Mouse (Mus musculus) left cerebral cortex, adult 2 months (tissue): Measurements from ENCODE around the gene Olfr620. TPM values are rescaled to one million over a fixed set of nuclear protein-coding genes. Genes with fewer than 3 reads are reported as not detected.

Source experiments
- DNase-seq, 2 experiments: peaks; one replicate each; pipeline ENCODE4 v3.0.0; 2021 to 2022; ENCODE audit warnings: low spot score in 2 of 2, mixed read lengths in 1 of 2; ENCODE audit errors: extremely low spot score in 1 of 2
- H3K27ac ChIP-seq: fragments of 200-600 bp; 2 replicates; pipeline ENCODE4 v1.8.1; 2022
- H3K4me3 ChIP-seq: fragments of 200-600 bp; 2 replicates; pipeline ENCODE4 v1.8.1; 2022
- CTCF ChIP-seq: fragments of 200-600 bp; IDR thresholded peaks from 2 replicates; pipeline ENCODE4 v1.8.1; 2022; ENCODE audit warnings: antibody characterized with exemption, mild to moderate bottlenecking, moderate library complexity
- intact Hi-C: fragments of 180-260 bp; cut with DNase I; formaldehyde crosslinking; loops from one replicate; pipeline ENCODE4 v1.15.1; 2025
- long read RNA-seq, 2 experiments: library from polyadenylated mRNA; stranded (forward); transcript quantifications; one replicate each; pipeline ENCODE4 v2.0.0; 2021; ENCODE audit warnings: borderline mapping rate in 2 of 2
- microRNA-seq, 2 experiments: library from miRNA; unstranded; fragments of <30 nt; microRNA quantifications; one replicate each; pipeline ENCODE4 v1.2.0; 2021
- total RNA-seq, 2 experiments: library from RNA; stranded (reverse); gene quantifications; 2 replicates each; pipeline ENCODE4 v1.2.3; 2021

The Olfr620 gene
- not detected for total RNA-seq
- long read RNA-seq, experiment 1, result 0 reads
- long read RNA-seq, experiment 2, result 0 reads

- TF ChIP-seq CTCF, result no peak
- no peak within 1 kb of the TSS for H3K4me3 ChIP-seq
- intact Hi-C loops, result no loop called here
- H3K27ac ChIP-seq, result no peak within 1 kb of the TSS
- no peak for DNase-seq
Measured at GRCm38 (mm10) chr7:103612434-103612833, at the start of gene Olfr620. Gene Olfr620, minus strand, starts transcription at chr7:103612534.

DNA sequence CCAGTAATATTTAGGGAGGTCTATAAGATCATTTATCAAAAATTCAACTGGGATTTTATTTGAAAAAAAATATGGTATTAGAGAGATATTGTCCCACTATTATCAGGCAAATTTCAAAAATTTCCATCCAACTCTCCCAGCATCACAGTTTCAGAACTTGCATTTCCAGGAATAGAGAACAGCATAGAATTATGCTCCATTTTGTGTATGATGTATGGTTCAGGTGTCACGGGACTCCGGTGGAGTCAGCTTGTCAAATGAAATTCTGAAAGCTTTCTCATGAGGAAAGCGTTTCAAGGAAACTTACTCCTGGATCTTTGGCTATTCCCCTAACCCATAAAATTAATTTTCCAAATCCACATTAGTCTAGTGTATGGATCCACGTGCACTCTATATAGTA is 31.7 kb upstream of the Olfr620 start:
- no peak for DNase-seq
- Histone ChIP-seq H3K27ac (no peak overlapping the region), H3K4me3 (no peak overlapping the region)
- TF ChIP-seq CTCF, result no peak
- intact Hi-C loops, result no loop called here

- H3K4me3 ChIP-seq, result no peak within 1 kb of the TSS
- no peak within 1 kb of the TSS for H3K27ac ChIP-seq
- intact Hi-C loops, result no loop called here
- no peak for DNase-seq
- TF ChIP-seq CTCF, result no peak
Measured at GRCm38 (mm10) chr7:103642602-103643001, 30.3 kb upstream of the Olfr620 start, which contains the start of gene Olfr622. Gene Olfr622, minus strand, starts transcription at chr7:103642702.

DNA sequence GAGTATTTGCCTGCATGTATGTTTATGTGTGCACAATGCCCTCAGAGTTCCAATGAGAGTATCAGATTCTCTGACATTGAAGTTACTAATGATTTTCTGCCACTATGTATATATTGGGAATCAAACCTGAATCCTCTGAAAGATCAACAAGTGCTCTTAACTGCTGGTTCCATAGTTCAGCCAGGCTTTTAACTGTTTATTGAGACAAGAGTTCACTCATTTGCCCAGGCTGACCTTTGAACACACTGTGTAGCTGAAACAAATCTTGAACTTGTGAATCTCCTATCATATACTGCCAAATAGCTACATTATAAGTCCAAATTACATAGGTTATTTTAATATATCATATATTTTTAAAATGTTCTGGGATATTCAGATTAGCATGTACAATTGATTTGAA is 24.5 kb upstream of the Olfr620 start:
- H3K27ac ChIP-seq, result no peak overlapping the region
- intact Hi-C loops, result no loop called here
- H3K4me3 ChIP-seq, result no peak overlapping the region
- DNase-seq, result no peak
- no peak for TF ChIP-seq CTCF

- intact Hi-C loops, result no loop called here
- no peak for TF ChIP-seq CTCF
- no peak for DNase-seq
- H3K27ac ChIP-seq, result no peak overlapping the region
- no peak overlapping the region for H3K4me3 ChIP-seq
Measured at GRCm38 (mm10) chr7:103607425-103607824, 4.9 kb downstream of the Olfr620 start.

GRCm38 (mm10) chr7:103600275-103600674 is 12.1 kb downstream of the Olfr620 start, which contains the start of gene Olfr619:
Gene Olfr619, plus strand, starts transcription at chr7:103600575.
- no peak for TF ChIP-seq CTCF
- no peak for DNase-seq
- intact Hi-C loops, result no loop called here
- Histone ChIP-seq H3K4me3 (no peak within 1 kb of the TSS), H3K27ac (no peak within 1 kb of the TSS)

DNA sequence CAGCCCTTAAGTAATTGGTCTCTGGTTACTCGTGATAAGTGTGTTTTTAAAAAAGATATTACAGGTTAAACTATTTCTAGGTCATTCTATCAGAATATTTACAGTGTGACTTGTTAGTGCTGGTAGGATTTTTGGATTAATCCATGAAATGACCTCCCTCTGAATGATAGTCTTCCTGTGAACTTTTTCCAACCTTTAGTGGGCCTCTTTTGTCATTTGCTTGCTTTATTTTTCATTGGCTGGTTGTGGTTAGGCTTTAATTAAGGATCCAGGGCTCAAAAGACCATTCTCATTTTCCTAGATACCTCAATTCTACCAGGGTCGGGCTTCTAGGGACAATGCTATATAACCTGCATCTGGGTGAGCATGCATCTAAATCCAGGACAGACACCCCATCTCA is 22.5 kb downstream of the Olfr620 start, which contains the start of gene Olfr618:
Olfr618 (plus strand) TSS at position 301 of the 400 bp plus-strand sequence.
- intact Hi-C loops, result no loop called here
- Histone ChIP-seq H3K27ac (no peak within 1 kb of the TSS), H3K4me3 (no peak within 1 kb of the TSS)
- TF ChIP-seq CTCF, result no peak
- DNase-seq, result no peak

DNA sequence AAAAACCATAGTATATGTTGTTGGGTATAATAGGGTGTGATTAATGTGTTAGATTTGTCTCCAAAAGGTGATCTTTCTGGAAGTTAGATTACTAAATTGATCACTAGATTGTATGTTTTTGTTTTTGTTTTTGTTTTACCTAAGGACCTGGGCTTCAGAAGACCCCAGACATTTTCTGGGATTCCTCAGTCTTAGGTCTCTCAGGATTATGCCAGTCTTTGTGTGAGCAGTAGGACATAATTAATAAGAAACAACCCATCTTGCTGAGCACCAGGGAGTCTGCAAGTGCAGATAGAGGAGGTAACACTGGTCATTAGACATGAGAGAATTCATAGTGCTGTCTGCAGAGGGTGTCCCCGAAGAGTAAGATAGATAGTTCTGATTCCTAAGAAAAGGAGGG is 39.6 kb downstream of the Olfr620 start, which contains the start of gene Olfr617:
Olfr617 (plus strand) TSS at position 301 of the 400 bp plus-strand sequence.
- H3K27ac ChIP-seq, result no peak within 1 kb of the TSS
- no peak for DNase-seq
- H3K4me3 ChIP-seq, result no peak within 1 kb of the TSS
- intact Hi-C loops, result loop anchor here (1.0 kb wide), 1 partner anchor 105 kb away; no protein-coding TSS in a partner anchor
- TF ChIP-seq CTCF, result no peak

- DNase-seq, result no peak
Measured at GRCm38 (mm10) chr7:103569043-103569442, 43.3 kb downstream of the Olfr620 start, which contains the start of gene Olfr616. Gene Olfr616, minus strand, starts transcription at chr7:103569143.

GRCm38 (mm10) chr7:103555779-103556178 is 56.6 kb downstream of the Olfr620 start, which contains the start of gene Olfr615:
Gene Olfr615, plus strand, starts transcription at chr7:103556079.
- DNase-seq, result no peak
- Histone ChIP-seq H3K4me3 (no peak within 1 kb of the TSS), H3K27ac (no peak within 1 kb of the TSS)
- intact Hi-C loops, result no loop called here
- no peak for TF ChIP-seq CTCF

More at GRCm38 (mm10) chr7:103569043-103569442, 43.3 kb downstream of the Olfr620 start, which contains the start of gene Olfr616:
- intact Hi-C loops, result no loop called here
- no peak within 1 kb of the TSS for H3K27ac ChIP-seq
- no peak within 1 kb of the TSS for H3K4me3 ChIP-seq
- TF ChIP-seq CTCF, result no peak

Small RNA genes within 50 kb of the gene (microRNA-seq; reads per million reads assigned to microRNA genes)
- gene Gm26506, result 0 reads per million in 2 experiments

Other genes with a start within 250 kb of the Olfr620 start
- not detected for gene Olfr601, start 249.9 kb downstream of the Olfr620 start, total RNA-seq
- gene Olfr603, start 226.4 kb downstream of the Olfr620 start, total RNA-seq, result not detected
- gene Usp17lc, start 197.5 kb downstream of the Olfr620 start, total RNA-seq, result not detected
- not detected for gene Olfr605, start 167.1 kb downstream of the Olfr620 start, total RNA-seq
- not detected for gene Olfr606, start 163.5 kb downstream of the Olfr620 start, total RNA-seq
- not detected for gene Olfr607, start 148.4 kb downstream of the Olfr620 start, total RNA-seq
- gene Olfr608, start 142.7 kb downstream of the Olfr620 start, total RNA-seq, result not detected
- gene Olfr609, start 114.5 kb downstream of the Olfr620 start, total RNA-seq, result not detected
- gene Olfr610, start 100.4 kb downstream of the Olfr620 start, total RNA-seq, result not detected
- not detected for gene Olfr611, start 91.7 kb downstream of the Olfr620 start, total RNA-seq
- not detected for gene Olfr612, start 69.8 kb downstream of the Olfr620 start, total RNA-seq
- not detected for gene Olfr613, start 64.5 kb downstream of the Olfr620 start, total RNA-seq
- not detected for gene Olfr615, start 56.5 kb downstream of the Olfr620 start, total RNA-seq
- not detected for gene Olfr616, start 43.4 kb downstream of the Olfr620 start, total RNA-seq
- not detected for gene Olfr617, start 39.5 kb downstream of the Olfr620 start, total RNA-seq
- gene Olfr618, start 22.4 kb downstream of the Olfr620 start, total RNA-seq, result not detected
- gene Olfr619, start 12.0 kb downstream of the Olfr620 start, total RNA-seq, result not detected
- not detected for gene Olfr622, start 30.2 kb upstream of the Olfr620 start, total RNA-seq
- gene Olfr623, start 51.2 kb upstream of the Olfr620 start, total RNA-seq, result not detected
- gene Olfr624, start 58.7 kb upstream of the Olfr620 start, total RNA-seq, result under 1 TPM in 1 of 2 experiments, not detected in 1; 0.07 TPM
- gene Olfr625-ps1, start 70.2 kb upstream of the Olfr620 start, total RNA-seq, result not detected
- not detected for gene Olfr243, start 102.1 kb upstream of the Olfr620 start, total RNA-seq
- not detected for gene Olfr628, start 117.8 kb upstream of the Olfr620 start, total RNA-seq
- gene Olfr629, start 132.4 kb upstream of the Olfr620 start, total RNA-seq, result not detected
- gene Olfr630, start 144.8 kb upstream of the Olfr620 start, total RNA-seq, result not detected
- not detected for gene Olfr69, start 159.1 kb upstream of the Olfr620 start, total RNA-seq
- not detected for gene Olfr68, start 167.2 kb upstream of the Olfr620 start, total RNA-seq
- not detected for gene Olfr67, start 179.3 kb upstream of the Olfr620 start, total RNA-seq
- 10 to 100 TPM; 29.5 to 36.6 TPM for gene Hbb-bt, start 201.5 kb upstream of the Olfr620 start, total RNA-seq
- gene Hbb-bs, start 215.6 kb upstream of the Olfr620 start, total RNA-seq, result 100 to 1,000 TPM; 305 to 339 TPM
- gene Hbb-bh2, start 228.0 kb upstream of the Olfr620 start, total RNA-seq, result not detected
- gene Hbb-bh1, start 230.6 kb upstream of the Olfr620 start, total RNA-seq, result not detected
- gene Hbb-y, start 240.7 kb upstream of the Olfr620 start, total RNA-seq, result not detected